Mouse (Mus musculus): ENCODE results near the gene Supt6.

- no peak for TF ChIP-seq CTCF (IDR thresholded peaks at IDR 0.05 in 2 of 3, conservative IDR thresholded peaks at IDR 0.05 in 1 of 3; ENCODE audit: control insufficient read depth in 1 of 3, insufficient read depth in 1 of 3, low read depth in 2 of 3, low read length in 3 of 3, poor library complexity in 1 of 3, severe bottlenecking in 1 of 3)
- TF ChIP-seq ZKSCAN1 (IDR thresholded peaks at IDR 0.05; ENCODE audit: low read depth, low read length), result no peak
- TF ChIP-seq NELFE (IDR thresholded peaks at IDR 0.05; ENCODE audit: low read depth, low read length), result no peak
- no peak for TF ChIP-seq ELF1 (IDR thresholded peaks at IDR 0.05; ENCODE audit: low read depth, low read length)
- TF ChIP-seq POLR2A (IDR thresholded peaks at IDR 0.05; ENCODE audit: control insufficient read depth in 1 of 2, insufficient read depth in 1 of 2, low read depth in 1 of 2, low read length in 2 of 2, poor library complexity in 1 of 2), result no peak
Measured at GRCm38 (mm10) chr11:78160171-78160570, 85.6 kb downstream of the Supt6 start.
